Mouse (Mus musculus): ENCODE measurements at regions not wholly inside any gene's neighbourhood (a gene's known extent, or its start where the extent isn't known, plus 50 kb on each side); places are given as distances from the start of the nearest gene placed in this dataset.

DNA sequence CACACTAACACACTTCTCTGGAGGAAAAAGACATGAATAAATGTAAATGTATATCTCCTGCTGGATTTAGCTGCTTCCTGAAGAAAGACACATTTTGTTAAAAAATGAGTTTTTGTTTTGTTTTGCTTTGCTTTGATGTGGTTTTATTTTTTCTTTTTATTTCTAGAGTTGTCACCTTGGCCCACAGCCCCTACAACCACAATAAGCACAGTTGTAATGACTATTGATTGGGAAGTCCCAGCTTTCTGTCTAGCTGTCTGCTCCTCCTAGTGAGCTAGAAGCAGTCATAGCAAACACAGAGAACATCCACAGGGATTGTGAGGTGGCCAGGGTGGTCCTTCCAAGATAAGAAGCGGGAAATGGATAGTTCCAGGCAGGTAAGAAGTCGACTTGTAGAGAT, 259.8 kb upstream of the Lrrc3b start:
- TF ChIP-seq CTCF (IDR thresholded peaks at IDR 0.05; ENCODE audit: low read depth) (no peak), EP300 (IDR thresholded peaks at IDR 0.05; ENCODE audit: low read depth) (no peak)
